Mouse (Mus musculus): ENCODE data around the gene Stc2.

Gene Stc2

GRCm38 (mm10) chr11:31366421-31366820 lies 3.5 kb downstream of the Stc2 start:
- DNase-seq (ENCODE audit: low spot score in 2 of 2), result no peak

GRCm38 (mm10) chr11:31365981-31366380 lies 3.9 kb downstream of the Stc2 start:
- no peak for DNase-seq (ENCODE audit: low spot score in 2 of 2)

- no peak for DNase-seq (ENCODE audit: low spot score in 2 of 2)
Observed at GRCm38 (mm10) chr11:31365280-31365679, 4.6 kb downstream of the Stc2 start.

GRCm38 (mm10) chr11:31362856-31363255 lies 7.0 kb downstream of the Stc2 start:
- DNase-seq (ENCODE audit: low spot score in 2 of 2), result no peak

GRCm38 (mm10) chr11:31362330-31362729 lies 7.5 kb downstream of the Stc2 start:
- no peak for DNase-seq (ENCODE audit: low spot score in 2 of 2)

- no peak for DNase-seq (ENCODE audit: low spot score in 2 of 2)
Observed at GRCm38 (mm10) chr11:31361047-31361446, 8.8 kb downstream of the Stc2 start.

- no peak for DNase-seq (ENCODE audit: low spot score in 2 of 2)
Observed at GRCm38 (mm10) chr11:31359283-31359902, 10.5 kb downstream of the Stc2 start.

GRCm38 (mm10) chr11:31358453-31358852 lies 11.4 kb downstream of the Stc2 start:
- no peak for DNase-seq (ENCODE audit: low spot score in 2 of 2)

- DNase-seq (ENCODE audit: low spot score in 2 of 2), result no peak
Observed at GRCm38 (mm10) chr11:31356866-31357265, 13.0 kb downstream of the Stc2 start.

- DNase-seq (ENCODE audit: low spot score in 2 of 2), result no peak
Observed at GRCm38 (mm10) chr11:31355737-31356136, 14.1 kb downstream of the Stc2 start.

- DNase-seq (ENCODE audit: low spot score in 2 of 2), result no peak
Observed at GRCm38 (mm10) chr11:31354514-31354913, 15.4 kb downstream of the Stc2 start.
